Mouse (Mus musculus) bone marrow macrophage, adult 2 months (primary cell): ENCODE data around the gene Ugt2b34.

Experiments
- CTCF ChIP-seq: IDR thresholded peaks from 2 replicates; pipeline ENCODE4 v1.5.1; 2012; ENCODE audit warnings: low read depth, mild to moderate bottlenecking, low read length, moderate library complexity
- POLR2A ChIP-seq: IDR thresholded peaks from 2 replicates; pipeline ENCODE4 v1.6.1; 2012; ENCODE audit warnings: mild to moderate bottlenecking, low read depth, low read length, borderline replicate concordance

DNA sequence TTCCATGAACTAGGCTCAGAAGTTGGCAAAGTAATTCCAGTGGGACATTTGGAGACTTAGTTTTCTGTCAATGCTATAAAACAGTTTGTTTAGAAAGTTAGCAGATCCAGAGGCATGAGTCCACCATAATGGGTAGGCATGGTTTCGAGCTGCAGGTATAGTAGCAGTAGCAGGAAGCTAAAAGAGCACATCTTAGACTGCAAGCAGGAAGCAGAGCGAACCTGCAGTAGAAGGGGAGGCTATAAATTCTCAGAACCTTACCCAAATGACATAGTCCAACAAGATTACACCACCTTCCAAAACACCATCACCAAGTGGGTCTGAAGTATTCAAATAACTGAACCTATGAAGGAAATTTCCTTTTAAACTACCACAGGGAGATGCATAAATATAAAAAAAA, 66.5 kb downstream of the Ugt2b34 start:
- no peak for TF ChIP-seq CTCF
- no peak for TF ChIP-seq POLR2A
